Mouse (Mus musculus) bone marrow, adult 2 months (tissue): ENCODE measurements at regions not wholly inside any gene's neighbourhood (a gene's known extent, or its start where the extent isn't known, plus 50 kb on each side); places are given as distances from the start of the nearest gene placed in this dataset.

Experiments used
- CTCF ChIP-seq: fragments of 200-500 bp; IDR thresholded peaks from 2 replicates; pipeline ENCODE4 v1.5.1; 2011; ENCODE audit warnings: low read length, control low read depth; ENCODE audit not compliant: control insufficient read depth, insufficient read depth
- POLR2A ChIP-seq: fragments of 200-500 bp; IDR thresholded peaks from 2 replicates; pipeline ENCODE4 v1.6.1; 2011; ENCODE audit warnings: low read depth, mild to moderate bottlenecking, control low read depth, low read length, borderline replicate concordance; ENCODE audit not compliant: control insufficient read depth

DNA sequence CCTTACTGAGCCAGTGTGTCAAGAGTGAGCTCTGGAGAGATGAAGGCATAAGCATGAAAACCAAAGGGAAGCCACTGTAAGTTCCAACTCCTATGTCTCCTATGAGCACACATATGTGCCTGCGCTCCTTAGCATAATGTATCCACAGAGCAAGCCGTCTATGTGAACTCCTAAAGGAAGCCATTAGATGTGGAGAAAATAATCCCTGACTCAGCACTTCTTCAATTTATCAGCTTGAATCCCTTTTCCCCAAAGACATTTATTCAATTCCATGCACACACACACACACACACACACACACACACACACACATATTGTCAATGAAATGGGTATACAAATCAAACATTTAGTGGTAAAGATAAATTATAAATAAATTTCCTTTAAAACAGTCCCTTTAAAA, 530.4 kb upstream of the Gm26657 start:
- TF ChIP-seq CTCF = no peak
- TF ChIP-seq POLR2A = no peak
